ENCODE assay signal across 22 mouse cellular contexts in genomic region chr4:73781061-73781460, GRCm38 (mm10). TPM values are rescaled to one million over a fixed set of nuclear protein-coding genes. Genes with fewer than 3 reads are reported as not detected.
DNase-seq lines count a peak whose midpoint lies in the region; ATAC-seq and TF ChIP-seq lines count a peak whose summit lies in the region.
"Had no signal": no experiment of that assay in that cellular context is flagged by ENCODE, and none has a peak within 500 bp of the region (broad histone marks: within the 10 kb centered on the region; RNA-seq: fewer than 3 reads in every experiment).

No protein-coding gene starts in this region.

- H3K27me3 ChIP-seq in heart, embryonic 11.5 days (ENCODE audit: control insufficient read depth, insufficient read depth, low read length): no peaks in the 10 kb centered on the region
- H3K27me3 ChIP-seq in lung, postnatal 0 days (replicated peaks; ENCODE audit: insufficient read depth, low read length): no peaks in the 10 kb centered on the region
- H3K27me3 ChIP-seq: forebrain, embryonic 13.5 days; hindbrain, embryonic 12.5 days; hindbrain, embryonic 15.5 days had no signal

- no peak overlapping the region for H3K4me2 ChIP-seq in heart, embryonic 11.5 days
- H3K4me2 ChIP-seq in lung, postnatal 0 days (replicated peaks; ENCODE audit: low read depth, low read length): no peak overlapping the region
- H3K4me2 ChIP-seq: forebrain, embryonic 13.5 days; hindbrain, embryonic 12.5 days; hindbrain, embryonic 15.5 days had no signal

- WGBS in heart, embryonic 11.5 days (ENCODE audit: insufficient replicate concordance): 72% methylated on average over 3 of the region's 3 CpGs
- WGBS in lung, adult 2 months: 58% methylated on average over 3 of the region's 3 CpGs
- 69% methylated on average over 3 of the region's 3 CpGs for WGBS in lung, postnatal 0 days

- H3K4me3 ChIP-seq in heart, embryonic 11.5 days (ENCODE audit: low read depth, low read length): no peak overlapping the region
- H3K4me3 ChIP-seq in lung, adult 2 months (replicated peaks; ENCODE audit: extremely low read depth, low read depth, low read length): no peak overlapping the region
- H3K4me3 ChIP-seq in lung, postnatal 0 days (ENCODE audit: low read depth, low read length): no peak overlapping the region
- H3K4me3 ChIP-seq: forebrain, embryonic 10.5 days; forebrain, embryonic 13.5 days; heart, embryonic 10.5 days; hindbrain, embryonic 12.5 days; hindbrain, embryonic 15.5 days had no signal

- no peak overlapping the region for H3K9ac ChIP-seq in heart, embryonic 11.5 days (ENCODE audit: low read depth, low read length)
- H3K9ac ChIP-seq in lung, postnatal 0 days (replicated peaks; ENCODE audit: low read depth): no peak overlapping the region
- H3K9ac ChIP-seq: forebrain, embryonic 13.5 days; hindbrain, embryonic 12.5 days; hindbrain, embryonic 15.5 days had no signal

- H3K9me3 ChIP-seq in heart, embryonic 11.5 days (replicated peaks; ENCODE audit: control insufficient read depth, low read length): no peaks in the 10 kb centered on the region
- H3K9me3 ChIP-seq in lung, postnatal 0 days (ENCODE audit: low read length): no peaks in the 10 kb centered on the region
- H3K9me3 ChIP-seq: forebrain, embryonic 10.5 days; forebrain, embryonic 13.5 days; heart, embryonic 10.5 days; hindbrain, embryonic 12.5 days; hindbrain, embryonic 15.5 days had no signal

- no peaks in the 10 kb centered on the region for H3K36me3 ChIP-seq in heart, embryonic 11.5 days (ENCODE audit: control insufficient read depth, insufficient read depth, low read length)
- H3K36me3 ChIP-seq in lung, postnatal 0 days (ENCODE audit: insufficient read depth, low read length): no peaks in the 10 kb centered on the region
- H3K36me3 ChIP-seq: forebrain, embryonic 10.5 days; heart, embryonic 10.5 days; hindbrain, embryonic 12.5 days; hindbrain, embryonic 15.5 days had no signal

- TF ChIP-seq POLR2A in lung, adult 2 months (IDR thresholded peaks at IDR 0.05; ENCODE audit: borderline replicate concordance, extremely low read depth, low read depth, low read length): no peak

- no peaks in the 10 kb centered on the region for H3K4me1 ChIP-seq in heart, embryonic 11.5 days (ENCODE audit: control insufficient read depth, insufficient read depth, low read length)
- H3K4me1 ChIP-seq in lung, adult 2 months (ENCODE audit: control insufficient read depth, insufficient read depth, low read length): no peaks in the 10 kb centered on the region
- H3K4me1 ChIP-seq in lung, postnatal 0 days (ENCODE audit: insufficient read depth, low read depth, low read length): no peaks in the 10 kb centered on the region
- H3K4me1 ChIP-seq: forebrain, embryonic 10.5 days; forebrain, embryonic 13.5 days; heart, embryonic 10.5 days; hindbrain, embryonic 12.5 days; hindbrain, embryonic 15.5 days had no signal

- no peak overlapping the region for H3K27ac ChIP-seq in heart, embryonic 11.5 days (ENCODE audit: low read depth, low read length)
- H3K27ac ChIP-seq in lung, postnatal 0 days (ENCODE audit: low read length): no peak overlapping the region
- H3K27ac ChIP-seq: forebrain, embryonic 10.5 days; forebrain, embryonic 13.5 days; heart, embryonic 10.5 days; hindbrain, embryonic 12.5 days; hindbrain, embryonic 15.5 days had no signal

- TF ChIP-seq EP300 in lung, postnatal 0 days (IDR thresholded peaks at IDR 0.05): no peak

- DNase-seq in adrenal gland, postnatal 10 days: peak; percentile 34
- DNase-seq in adrenal gland, postnatal 4 days (ENCODE audit: low spot score in 2 of 2): no peak
- peak; percentile 1 to 4 for DNase-seq in heart, adult 9 months (ENCODE audit: low spot score in 2 of 2)
- DNase-seq in lung, adult 2 months: peak; percentile 48
- no peak for DNase-seq in lung, postnatal 0 days (ENCODE audit: low spot score)
- DNase-seq: adrenal gland, adult 8-10 months; cerebellum, adult 18-20 months; cerebellum, adult 9-10 months; cerebellum, postnatal 14 days; gastrocnemius, postnatal 10 days; gastrocnemius, postnatal 36 days had no signal

- ATAC-seq in heart, embryonic 11.5 days (replicated peaks; ENCODE audit: insufficient number of reproducible peaks, low FRiP score, low TSS enrichment): no peak
- ATAC-seq in lung, postnatal 0 days: no peak
- ATAC-seq: activated CD4-positive, CD25-positive, alpha-beta regulatory T cell, adult 4 months; forebrain, embryonic 13.5 days; forebrain, embryonic 16.5 days had no signal

- TF ChIP-seq CTCF in lung, adult 2 months (IDR thresholded peaks at IDR 0.05; ENCODE audit: insufficient read depth, low read length): no peak
- TF ChIP-seq CTCF in lung, postnatal 0 days (IDR thresholded peaks at IDR 0.05): no peak

RNA-seq across cellular contexts. Expression of gene Rasef, which starts 9.7 kb away (rescaled TPM):
- under 1 TPM; 0.18 to 0.24 TPM for total RNA-seq in adrenal gland, postnatal 10 days (2021)
- under 1 TPM; 0.11 to 0.92 TPM for total RNA-seq in adrenal gland, postnatal 4 days (2021)
- polyA plus RNA-seq in heart, embryonic 11.5 days (2014; fragmentation: Nextera tagmentation; extraction: Ambion mirVana): 1.2 and 1.7 TPM in 2 replicates
- 4.5 and 4.9 TPM in 2 replicates for polyA plus RNA-seq in lung, adult 2 months (2012; rRNA removed)
- 3.4 and 4.1 TPM in 2 replicates for polyA plus RNA-seq in lung, postnatal 0 days (2015; fragmentation: Nextera tagmentation; extraction: Ambion mirVana)
- total RNA-seq: gastrocnemius, adult 18-20 months; gastrocnemius, postnatal 36 days; granulocyte monocyte progenitor cell, adult 5-6 weeks; hematopoietic stem cell, adult 5-6 weeks had no signal
- polyA plus RNA-seq: activated CD4-positive, CD25-positive, alpha-beta regulatory T cell, adult 4 months had no signal

Comparison
In these comparisons a context has a peak if more than half of its experiments do, and no peak if none do; other contexts are left out.
1. DNase-seq: peak in adrenal gland, postnatal 10 days (single experiment), heart, adult 9 months (2 of 2) and lung, adult 2 months (single experiment); none in adrenal gland, postnatal 4 days (0 of 2) and lung, postnatal 0 days (single experiment).